Mouse (Mus musculus): ENCODE data around the gene Traf4.
"Not testable (repeated sequence)": the region's sequence is repeated elsewhere in the genome, so short reads cannot be mapped to it uniquely, and the experiment has no call there.

The Traf4 gene

DNA sequence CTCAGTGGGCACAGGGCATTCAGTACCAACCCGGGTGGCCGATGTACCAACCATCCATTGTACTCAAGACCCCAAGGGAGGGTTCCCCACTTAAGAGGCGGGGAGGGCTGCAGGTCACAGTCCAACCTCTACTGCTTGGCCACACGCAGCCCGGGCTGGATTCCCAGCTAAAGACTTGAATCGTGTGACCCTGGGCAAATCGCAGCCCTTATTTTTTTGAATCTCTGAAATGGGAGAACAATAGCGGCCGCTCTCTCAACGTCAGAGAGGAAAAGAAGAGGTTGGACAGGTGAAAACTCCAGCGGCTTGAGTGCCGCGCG is 825 bp downstream of the Traf4 start:
- DNase-seq = no peak

DNA sequence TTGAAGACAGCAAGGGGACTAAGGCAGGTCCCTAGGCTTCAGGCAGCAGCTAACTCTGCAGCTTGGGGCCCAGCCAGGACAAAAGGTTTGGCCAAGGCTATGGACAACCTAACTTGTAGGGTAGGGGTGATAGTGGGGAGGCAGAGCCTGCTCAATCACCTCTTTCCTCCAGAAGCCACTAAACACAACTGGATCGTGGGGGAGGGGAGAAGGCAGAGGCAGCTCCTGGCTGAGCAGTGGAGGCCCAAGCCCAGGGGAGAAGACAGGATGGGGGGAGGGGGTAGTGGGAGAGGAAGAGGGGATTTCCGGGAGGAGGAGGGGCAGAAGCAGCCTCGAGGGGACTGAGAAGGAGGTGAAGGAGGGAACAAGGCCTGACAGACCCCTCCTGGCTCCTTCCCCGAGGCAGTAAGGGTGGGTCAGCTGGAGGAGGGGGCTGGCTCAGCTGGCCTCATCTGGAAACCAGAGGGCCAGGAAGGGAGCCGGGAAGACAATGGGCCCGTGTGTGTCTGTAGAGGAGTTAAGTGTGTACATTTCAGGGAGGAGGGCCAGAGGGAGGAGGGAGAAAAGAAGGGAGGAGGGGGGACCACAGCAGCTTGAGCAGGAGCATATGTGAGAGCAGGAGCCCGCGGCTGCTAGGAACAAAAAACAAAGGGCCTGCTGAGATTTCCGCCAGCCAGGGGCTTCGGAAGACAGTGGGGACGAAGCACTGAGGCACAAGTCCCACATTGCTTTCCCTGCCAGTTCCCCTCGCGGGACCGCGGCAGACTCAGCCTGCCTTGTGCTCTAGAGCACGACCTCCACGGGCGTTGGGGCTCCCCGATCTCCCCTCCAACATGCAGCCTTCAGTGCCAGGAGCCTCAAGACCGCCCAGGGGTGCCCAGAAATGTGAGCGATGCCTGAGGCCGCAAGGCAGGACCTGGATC is 1.4 kb downstream of the Traf4 start:
- DNase-seq = peak; percentile 39 to 59

DNA sequence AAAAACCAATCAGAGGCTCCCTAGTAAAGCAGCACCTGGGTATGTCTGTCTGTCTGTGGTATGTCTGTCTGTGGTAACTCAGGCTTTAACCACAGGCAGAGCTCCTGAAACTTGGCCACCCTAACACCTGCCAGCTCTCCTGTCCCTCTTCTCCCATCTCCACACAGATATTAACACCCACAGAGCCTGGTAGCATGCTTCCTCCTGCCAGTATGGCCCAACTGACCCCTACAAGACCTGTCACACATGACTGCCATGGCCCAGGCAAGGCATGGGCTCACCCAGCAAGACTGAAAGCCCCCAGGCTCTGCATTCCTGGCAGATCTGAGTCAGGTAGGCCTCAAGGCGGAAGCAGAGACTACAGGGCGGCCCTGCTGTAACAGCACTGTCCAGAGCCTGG is 2.3 kb downstream of the Traf4 start:
- no peak for DNase-seq

DNA sequence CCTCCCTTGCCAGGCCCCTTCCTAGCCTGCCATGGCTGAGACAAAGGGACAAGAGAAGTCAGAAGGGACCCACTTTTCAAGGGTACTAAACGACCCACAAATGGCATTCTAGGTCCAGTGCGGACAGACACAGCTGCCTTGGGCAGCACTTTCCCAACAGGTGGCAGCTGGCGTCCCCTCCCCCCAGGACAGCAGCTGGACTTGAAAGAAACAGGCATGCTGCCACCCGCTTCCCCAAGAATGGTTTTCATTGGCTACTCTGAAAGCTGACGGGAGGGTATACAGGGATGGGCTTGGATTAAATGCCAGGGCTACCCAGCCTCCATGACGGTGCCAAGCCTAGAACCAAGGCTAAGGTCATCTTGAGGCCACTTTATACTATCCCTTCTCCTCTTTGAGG is 2.9 kb downstream of the Traf4 start:
- peak; percentile 50 to 75 for DNase-seq

DNA sequence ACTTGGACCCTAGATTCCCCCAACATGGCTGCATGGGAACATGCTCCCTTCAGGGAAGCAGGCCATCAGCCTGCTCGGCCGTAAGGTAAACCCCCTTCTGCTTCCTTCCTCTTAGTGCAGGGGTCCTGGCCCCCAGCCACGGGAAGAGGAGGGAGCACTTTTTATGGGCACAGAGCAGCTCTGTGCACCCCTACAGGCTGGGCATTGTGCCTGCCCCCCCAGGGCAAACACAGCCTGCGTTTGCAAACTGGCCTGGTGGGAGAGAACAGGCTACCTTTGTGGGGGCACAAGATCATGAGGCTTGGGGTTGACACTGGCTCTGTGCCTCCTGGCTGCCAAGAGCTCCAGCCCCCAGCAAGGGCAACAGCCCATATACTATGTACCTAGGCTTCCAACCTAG is 3.4 kb downstream of the Traf4 start:
- DNase-seq = peak; percentile 37 to 61

DNA sequence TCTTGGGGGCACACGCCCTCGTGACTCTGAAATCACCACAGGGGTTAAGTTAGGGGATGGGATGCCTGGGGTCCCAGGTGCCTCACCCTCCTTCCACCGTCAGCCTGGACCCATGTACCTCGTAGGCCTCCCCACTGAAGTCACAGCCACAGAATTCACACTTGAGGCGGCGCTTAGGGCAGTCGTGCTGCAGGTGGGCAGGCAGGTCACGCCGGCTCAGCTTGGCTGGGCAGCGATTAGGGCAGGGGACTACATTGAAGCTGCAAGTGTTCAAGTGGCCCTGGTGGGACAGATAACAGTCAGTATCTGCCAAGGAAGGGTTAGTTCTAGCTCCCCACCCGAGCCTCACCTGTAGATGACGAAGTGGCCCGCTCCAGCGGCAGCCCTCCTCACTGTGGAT is 4.2 kb downstream of the Traf4 start:
- DNase-seq = no peak

DNA sequence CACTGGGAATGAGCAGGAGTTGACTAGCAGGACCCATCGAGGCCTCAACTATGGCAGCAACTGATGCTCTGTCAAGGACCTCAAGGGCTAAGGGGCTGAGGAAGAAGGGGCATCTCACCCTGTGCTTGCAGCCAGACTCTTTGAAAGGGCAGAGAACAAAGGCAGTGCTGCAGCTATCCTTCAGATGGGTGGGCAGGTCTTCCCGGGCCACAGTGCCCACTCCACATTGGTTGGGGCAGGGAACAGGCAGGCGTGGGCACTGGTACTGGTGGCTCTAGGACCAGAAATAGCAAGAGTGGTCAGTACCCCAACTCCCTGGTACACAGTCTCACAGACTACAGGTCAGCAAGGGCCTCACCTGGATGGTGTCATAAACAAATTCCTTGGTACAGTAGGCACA is 4.7 kb downstream of the Traf4 start:
- DNase-seq = no peak

DNA sequence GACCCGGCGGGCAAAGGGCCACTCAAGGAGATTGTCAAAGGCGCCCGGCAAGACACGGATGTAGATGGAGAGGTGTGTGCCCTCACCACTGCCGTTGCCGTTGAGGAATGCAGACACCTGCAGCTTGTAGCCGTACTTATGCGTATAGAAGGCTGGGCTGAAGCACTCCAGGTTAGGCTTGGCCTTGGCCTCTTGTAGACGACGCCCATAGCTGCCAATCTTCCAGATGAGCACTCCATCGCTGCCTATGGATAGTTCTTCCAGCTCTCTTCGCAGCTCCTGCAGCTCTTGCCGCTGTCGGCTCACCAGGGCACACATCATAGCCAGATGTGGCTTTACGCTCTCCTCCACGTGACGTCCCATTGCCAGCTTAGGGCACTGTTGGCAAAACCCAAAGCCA is 5.2 kb downstream of the Traf4 start:
- DNase-seq = no peak

DNA sequence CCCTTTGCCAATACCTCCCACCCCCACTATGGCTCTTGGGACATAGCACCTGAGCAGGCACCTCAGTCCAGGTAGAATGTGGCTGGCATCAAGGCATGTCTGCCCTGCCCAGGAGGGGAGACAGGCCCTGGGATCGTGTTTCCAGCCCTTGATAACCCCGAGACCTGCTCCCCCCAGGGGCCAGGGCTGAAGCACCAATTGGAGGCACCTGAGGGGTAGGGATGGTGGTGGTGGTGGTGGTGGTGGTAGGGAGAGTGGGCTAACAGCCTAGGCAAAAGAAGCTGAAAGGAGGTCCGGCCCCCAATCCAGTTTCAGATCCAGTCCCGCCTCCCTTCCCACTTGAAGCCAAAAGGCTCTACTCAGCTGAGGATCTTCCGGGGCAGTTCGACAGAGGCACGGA is 5.8 kb downstream of the Traf4 start:
- DNase-seq = no peak

DNA sequence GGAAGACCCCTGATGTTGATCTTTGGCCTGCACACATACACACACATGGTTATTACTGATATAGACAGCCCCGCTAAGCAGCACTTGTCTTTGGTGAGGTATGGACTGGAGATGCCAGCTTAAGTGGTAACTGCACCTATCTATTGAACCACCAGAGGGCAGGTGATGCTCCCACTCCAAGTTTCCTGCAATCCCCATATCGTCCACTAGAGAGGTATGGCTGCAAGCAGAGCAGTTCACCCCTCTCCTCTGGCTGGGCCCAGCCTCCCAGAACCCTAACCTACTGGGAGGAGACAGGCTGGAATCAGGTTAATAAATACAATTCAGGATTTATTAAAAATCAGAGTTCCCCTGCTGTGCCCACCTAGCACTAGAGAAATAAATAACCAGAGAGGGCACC is 6.3 kb downstream of the Traf4 start:
- peak; percentile 88 to 91 for DNase-seq

DNA sequence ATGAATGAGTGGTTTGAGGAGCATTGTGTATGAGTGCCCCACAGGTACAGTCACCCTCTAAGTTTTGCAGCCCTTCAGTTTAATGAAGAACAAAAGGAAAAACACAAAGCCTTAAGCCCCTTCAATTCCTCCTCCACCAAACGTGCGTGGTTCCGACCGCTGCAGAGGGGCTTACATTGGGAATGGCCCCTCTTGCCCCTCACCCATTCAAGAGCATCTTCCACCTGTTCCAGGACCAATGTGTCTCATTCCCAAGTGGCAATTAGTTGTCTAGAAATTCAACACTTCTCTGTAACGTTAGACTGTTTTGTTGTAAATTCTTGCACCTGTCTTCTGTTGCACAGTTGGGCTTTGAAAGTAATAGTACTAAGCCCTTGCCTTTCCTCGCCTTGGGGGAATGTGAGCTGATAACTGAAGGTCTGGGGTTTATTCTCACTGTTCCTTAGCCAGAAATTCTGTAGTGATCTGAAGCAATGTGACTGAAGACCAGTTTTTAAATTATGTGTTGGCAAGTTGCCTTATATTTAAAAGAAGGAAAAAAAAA is 9.2 kb downstream of the Traf4 start:
- no peak for DNase-seq

DNA sequence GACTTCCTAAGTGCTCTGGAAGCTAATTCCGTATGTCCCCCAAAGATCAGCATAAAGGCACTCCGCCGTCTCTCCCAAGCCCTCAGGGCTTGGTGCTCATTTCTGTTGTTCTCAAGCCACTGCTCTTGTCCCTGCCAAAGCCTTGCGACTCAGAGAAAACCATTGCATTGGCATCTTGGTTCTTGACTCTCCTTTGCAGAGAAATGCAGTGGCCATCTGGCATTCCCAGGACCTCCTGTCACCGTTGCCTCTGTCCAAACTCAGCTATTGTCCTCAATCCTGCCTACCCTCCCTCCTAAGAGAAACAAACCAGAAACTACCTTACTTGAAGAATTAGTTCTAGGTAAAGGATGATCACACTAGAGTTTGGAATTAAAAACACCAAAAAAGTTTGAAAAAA is 9.7 kb downstream of the Traf4 start:
- DNase-seq = peak; percentile 13 to 49

DNA sequence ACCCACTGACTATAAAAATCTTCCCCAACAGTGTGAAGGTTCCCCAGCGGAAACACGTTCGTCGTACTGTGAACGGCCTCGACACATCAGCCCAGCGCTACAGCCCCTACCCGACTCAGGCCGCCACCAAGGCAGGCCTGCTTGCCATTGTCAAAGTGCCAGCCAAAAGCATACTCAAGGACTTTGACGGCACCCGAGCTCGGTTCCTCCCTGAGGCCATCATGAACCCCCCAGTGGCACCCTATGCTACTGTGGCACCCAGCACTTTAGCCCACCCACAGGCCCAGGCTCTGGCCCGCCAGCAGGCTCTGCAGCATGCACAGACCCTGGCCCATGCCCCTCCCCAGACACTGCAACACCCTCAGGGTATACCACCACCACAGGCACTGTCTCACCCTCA is 11.6 kb downstream of the Traf4 start:
- DNase-seq = peak in 1 of 2 experiments; percentile 23

DNA sequence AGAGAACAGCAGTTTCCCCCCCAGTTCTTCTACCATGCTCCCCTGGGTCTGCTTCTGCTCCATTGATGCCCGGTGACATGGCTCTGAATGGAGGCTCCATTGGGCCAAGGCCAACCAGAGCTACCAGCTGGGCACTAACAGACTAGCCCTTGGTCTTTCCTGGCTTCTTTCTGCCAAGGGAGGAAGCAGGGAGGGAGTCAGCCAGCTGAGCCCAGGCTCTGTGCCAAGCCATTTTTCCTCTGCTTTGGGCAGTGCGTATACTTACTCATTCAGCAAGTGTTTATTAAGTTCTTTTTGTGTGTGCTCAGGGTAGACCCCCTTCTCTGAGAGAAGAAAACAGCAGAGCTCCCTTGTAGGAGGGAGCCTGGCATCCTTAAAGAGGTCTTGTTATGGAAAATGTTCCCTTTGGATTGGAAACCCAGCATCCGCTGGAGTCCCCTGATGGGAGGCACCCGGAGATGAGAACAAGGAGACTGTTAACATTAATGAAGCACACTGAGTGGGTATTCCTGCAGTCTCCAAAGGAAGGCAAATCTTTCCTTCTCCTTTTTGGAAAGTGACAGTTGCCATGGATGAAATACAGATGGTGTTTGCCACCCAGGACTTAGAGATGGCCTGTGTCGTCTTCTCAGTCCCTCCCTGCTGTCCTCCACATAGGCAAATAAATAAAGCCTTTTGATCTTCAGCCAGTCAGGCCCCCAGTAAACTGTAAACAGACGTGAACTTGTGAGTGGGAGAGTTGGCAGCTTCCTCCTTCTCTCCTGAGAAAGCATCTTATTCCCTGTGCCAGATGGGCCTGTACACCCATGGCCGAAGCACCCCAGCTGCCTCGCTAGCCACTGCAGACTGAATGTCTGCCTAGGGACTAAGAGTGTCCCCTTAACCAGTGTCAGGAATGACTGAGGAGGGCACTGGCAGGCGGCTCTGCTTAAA is 12.8 kb downstream of the Traf4 start:
- peak; percentile 92 for DNase-seq

DNA sequence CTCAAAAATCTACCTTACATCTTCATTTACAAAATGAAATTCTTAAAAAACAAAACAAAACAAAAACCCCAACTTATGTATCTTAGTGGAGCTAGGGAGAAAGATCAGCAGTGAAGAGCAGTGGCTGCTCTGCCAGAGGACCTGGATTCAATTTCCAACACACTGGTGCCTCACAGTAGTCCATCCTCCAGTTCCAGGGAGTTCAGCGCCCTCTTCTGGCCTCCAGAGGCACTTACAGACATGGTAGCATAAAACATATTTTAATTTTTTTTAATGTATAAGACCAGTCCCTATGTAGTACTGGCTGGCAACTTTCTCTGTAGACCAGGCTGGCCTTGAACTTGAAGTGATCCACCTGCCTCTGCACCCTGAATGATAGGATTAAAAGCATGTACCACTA is 14.2 kb downstream of the Traf4 start:
- peak; percentile 32 to 53 for DNase-seq

DNA sequence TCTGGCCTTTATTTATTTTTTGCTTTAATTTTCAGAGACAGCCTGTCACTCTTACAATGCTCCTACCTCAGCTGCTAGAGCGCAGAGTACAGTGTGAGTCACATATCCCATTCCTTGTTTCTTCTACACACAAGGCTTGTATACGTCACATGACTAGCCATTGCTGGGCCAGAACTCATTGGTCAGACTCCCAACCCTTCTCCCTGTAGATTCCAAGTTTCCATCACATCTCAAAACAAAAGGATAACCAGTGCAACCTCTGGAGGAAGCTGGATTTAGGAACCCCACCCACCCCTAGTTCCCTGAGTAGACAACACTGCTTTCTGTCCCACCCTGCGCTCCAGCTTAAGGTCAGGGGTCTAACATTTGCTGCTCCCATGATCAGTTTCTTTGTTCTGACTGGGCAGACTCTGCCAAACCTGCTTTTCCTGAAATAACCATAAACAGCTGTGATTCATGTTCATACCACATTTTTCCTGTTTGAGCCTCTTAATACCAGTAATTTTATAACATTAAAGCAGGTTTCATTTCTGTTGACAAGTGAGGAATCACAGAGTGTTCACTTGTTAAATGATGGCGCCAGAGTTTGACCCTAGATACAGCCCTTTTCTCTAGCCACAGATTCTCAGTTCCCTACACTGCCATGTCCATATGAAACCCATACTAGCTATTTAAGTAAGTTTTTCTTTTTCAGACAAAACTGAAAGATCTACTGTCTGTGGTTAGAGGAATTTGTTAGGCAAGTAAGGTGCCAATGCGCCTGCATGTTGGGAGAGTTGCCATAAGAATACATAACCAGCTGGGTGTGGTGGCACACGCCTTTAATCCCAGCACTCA is 18.5 kb downstream of the Traf4 start:
- no peak for DNase-seq

DNA sequence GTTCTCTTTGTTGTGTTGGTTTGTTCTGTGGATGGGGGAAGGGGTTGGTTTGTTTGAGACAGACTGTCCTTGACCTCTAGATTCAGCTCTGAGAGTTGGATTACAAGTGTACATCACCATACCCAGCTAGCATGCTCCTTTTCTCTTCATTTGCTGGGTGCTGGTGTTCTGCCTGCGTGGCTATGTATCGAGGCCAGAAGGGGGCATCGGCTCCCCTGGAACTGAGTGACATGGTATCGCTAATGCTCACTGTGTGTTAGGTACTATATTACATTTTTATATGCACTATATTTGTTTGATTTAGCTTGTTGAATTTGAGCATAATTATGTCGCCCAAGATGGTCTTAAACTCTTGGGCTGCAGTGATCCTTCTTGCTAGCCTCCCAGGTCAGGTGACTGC is 19.2 kb downstream of the Traf4 start:
- DNase-seq = no peak

DNA sequence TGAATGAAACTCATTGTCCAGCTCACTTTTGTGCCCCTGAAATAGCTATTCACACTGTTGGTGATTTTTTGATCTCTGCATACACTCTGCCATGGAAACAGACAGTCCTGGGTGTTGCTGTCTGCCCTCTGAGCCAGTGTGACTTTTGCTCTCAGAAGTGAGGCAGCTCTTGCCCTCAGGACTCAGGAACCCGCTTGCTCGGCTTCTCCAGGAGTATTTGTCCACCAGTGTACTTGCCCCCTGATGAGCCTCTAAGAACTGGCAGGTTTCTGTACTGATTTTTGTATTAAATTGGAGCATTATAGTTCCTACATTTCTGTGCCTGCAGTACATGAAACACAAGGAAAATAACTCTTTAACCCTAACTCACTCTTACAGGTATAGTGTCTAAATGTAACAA is 21.9 kb downstream of the Traf4 start:
- no peak for DNase-seq

DNA sequence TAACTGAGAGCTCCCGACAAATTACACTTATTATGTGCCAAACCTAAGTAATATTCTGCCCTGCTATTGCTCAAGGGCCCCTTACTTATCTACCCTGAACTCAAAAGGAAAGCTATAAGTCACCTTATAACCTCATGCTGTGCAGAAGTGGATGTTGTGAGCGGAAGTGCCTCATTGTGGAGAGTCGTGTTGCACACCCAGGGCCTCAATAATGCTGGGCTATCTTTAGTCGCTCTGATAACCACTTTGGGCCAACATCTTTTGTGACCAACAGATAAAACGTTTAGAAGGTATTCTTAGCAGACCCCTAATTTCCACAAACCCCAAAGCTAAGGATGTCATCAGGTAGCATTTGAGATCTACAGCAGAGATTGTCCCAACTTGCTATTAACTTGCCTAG is 24.7 kb downstream of the Traf4 start:
- DNase-seq = no peak

DNA sequence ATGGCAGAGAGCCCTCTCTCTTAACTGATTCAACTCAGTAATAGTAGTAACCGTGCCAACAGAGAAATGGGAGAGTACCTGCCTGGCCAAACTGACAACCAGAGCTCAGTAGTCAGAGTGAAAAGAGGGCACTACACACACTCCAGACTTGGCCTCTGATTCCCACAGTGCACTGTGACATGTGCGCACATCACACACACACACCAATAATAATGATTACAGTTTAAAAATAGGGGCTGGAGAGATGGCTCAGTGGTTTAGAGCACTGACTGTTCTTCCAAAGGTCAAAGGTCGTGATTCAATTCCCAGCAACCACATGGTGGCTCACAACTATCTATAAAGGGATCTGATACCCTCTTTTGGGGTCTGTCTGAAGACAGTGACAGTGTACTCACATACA is 27.4 kb downstream of the Traf4 start:
- no peak for DNase-seq

DNA sequence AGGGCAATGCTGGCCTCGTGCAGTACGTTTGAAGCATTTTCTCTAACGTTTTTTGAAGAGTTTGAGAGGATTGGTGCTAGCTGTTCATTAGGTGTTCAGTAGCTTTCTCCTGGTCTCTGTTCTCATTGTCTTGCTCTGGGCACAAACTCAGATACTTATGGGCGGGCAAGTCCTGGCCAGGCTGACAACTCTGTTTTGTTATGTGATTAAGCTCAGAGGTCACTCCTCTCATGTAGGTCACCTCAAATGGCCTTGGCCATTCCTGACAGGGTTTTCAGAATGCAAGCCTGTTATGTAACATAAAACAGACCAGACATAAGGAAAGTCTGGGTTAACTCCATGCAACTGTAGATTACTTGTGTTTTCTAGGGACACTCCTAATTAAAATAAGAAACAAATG is 27.8 kb downstream of the Traf4 start:
- no peak for DNase-seq

DNA sequence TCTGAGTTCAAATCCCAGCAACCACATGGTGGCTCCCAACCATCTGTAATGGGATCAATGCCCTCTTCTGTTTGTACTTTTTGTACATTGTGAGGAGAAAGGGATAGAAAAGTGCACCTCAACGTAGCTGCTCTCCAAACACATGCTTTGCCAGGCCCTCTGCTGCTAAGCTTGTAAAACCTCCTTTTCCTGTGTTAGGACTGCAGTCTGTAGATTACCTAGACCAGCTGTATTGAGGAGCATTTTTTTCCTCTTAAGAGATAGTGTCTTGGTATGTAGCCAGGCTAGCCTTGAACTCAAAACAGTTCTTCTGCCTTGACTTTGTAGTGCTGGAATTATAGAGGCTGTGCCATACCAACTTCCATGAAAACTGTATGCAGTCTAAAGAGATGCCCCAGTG is 29.3 kb downstream of the Traf4 start:
- DNase-seq = no peak

DNA sequence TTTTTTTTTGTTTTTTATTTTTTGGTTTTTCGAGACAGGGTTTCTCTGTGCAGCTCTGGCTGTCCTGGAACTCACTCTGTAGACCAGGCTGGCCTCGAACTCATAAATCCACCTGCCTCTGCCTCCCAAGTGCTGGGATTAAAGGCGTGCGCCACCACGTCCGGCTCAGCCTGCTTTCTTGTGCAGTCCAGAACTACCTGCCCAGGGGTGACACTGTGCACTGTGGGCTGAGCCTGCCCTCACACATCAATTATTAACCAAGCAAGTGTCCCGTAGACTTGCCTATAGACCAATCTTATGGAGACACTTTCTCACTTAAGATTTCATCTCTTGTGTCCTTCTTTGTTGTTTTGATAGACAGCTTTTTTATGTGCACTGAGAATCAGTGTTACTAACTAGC is 30.1 kb downstream of the Traf4 start:
- DNase-seq = not testable (repeated sequence)
